Mouse (Mus musculus) CH12.LX (cell line): Measurements from ENCODE around the gene Sh3d21. TPM values are rescaled to one million over a fixed set of nuclear protein-coding genes. Genes with fewer than 3 reads are reported as not detected.

Experiments used
- DNase-seq: peaks from one replicate; pipeline ENCODE4 v3.0.0-alpha.2; 2013; ENCODE audit errors: extremely low read depth
- H3K27ac ChIP-seq: 2 replicates; pipeline ENCODE4 v1.5.1; 2012; ENCODE audit warnings: low read depth, mild to moderate bottlenecking, control low read depth, moderate library complexity; ENCODE audit not compliant: insufficient read depth
- H3K27me3 ChIP-seq: replicated peaks from 2 replicates; pipeline ENCODE3; 2012; ENCODE audit warnings: inconsistent platforms
- H3K36me3 ChIP-seq, 2 experiments: replicated peaks in 1 of 2; 2 replicates each; pipeline versions ENCODE3 to v1.6.1; 2012; ENCODE audit warnings: inconsistent platforms in 1 of 2, low read length in 1 of 2, mild to moderate bottlenecking in 1 of 2, mixed read lengths in 1 of 2, moderate library complexity in 1 of 2; ENCODE audit not compliant: control insufficient read depth in 1 of 2, insufficient read depth in 1 of 2
- H3K4me1 ChIP-seq, 2 experiments: 2 replicates each; pipeline ENCODE4 v1.6.1; 2012; ENCODE audit warnings: inconsistent platforms in 1 of 2, moderate library complexity in 1 of 2; ENCODE audit not compliant: insufficient read depth in 2 of 2, control insufficient read depth in 1 of 2
- H3K4me2 ChIP-seq: 2 replicates; pipeline ENCODE4 v1.6.1; 2012; ENCODE audit warnings: low read depth, mild to moderate bottlenecking, control low read depth; ENCODE audit not compliant: poor library complexity, insufficient read depth, severe bottlenecking
- H3K4me3 ChIP-seq, 3 experiments: fragments of 150-350 bp in 1 of 3; sonication (generic) in 1 of 3; replicated peaks in 1 of 3; 2 replicates each; pipeline versions ENCODE3 to v1.5.1; 2011 to 2012; ENCODE audit warnings: low read depth in 2 of 3, low read length in 2 of 3, mild to moderate bottlenecking in 2 of 3, moderate library complexity in 2 of 3, control low read depth in 1 of 3, improper control_type of control experiment in 1 of 3, inconsistent platforms in 1 of 3, mixed read lengths in 1 of 3; ENCODE audit not compliant: poor library complexity in 1 of 3
- H3K79me2 ChIP-seq: replicated peaks from 2 replicates; pipeline ENCODE4 v1.6.1; 2012; ENCODE audit warnings: mild to moderate bottlenecking, moderate library complexity; ENCODE audit not compliant: control insufficient read depth, poor library complexity, insufficient read depth, severe bottlenecking; ENCODE audit errors: extremely low read depth
- H3K9ac ChIP-seq: 2 replicates; pipeline ENCODE4 v1.6.1; 2012; ENCODE audit warnings: low read depth, mild to moderate bottlenecking, control low read depth, moderate library complexity; ENCODE audit not compliant: insufficient read depth
- H3K9me3 ChIP-seq: replicated peaks from 2 replicates; pipeline ENCODE3; 2012; ENCODE audit warnings: low read length, inconsistent platforms, mixed read lengths
- BHLHE40 ChIP-seq: IDR thresholded peaks from 2 replicates; pipeline ENCODE4 v1.6.1; 2011; ENCODE audit warnings: mild to moderate bottlenecking, low read depth, low read length, improper control_type of control experiment
- CHD2 ChIP-seq: IDR thresholded peaks from 2 replicates; pipeline ENCODE4 v1.6.1; 2011; ENCODE audit warnings: low read length, improper control_type of control experiment
- CTCF ChIP-seq, 2 experiments: IDR thresholded peaks in 1 of 2; conservative IDR thresholded peaks in 1 of 2; 2 replicates each; pipeline ENCODE4 v1.5.1; 2011 to 2012; ENCODE audit warnings: low read depth in 2 of 2, low read length in 2 of 2, improper control_type of control experiment in 1 of 2, inconsistent platforms in 1 of 2, mild to moderate bottlenecking in 1 of 2, moderate library complexity in 1 of 2
- E2F4 ChIP-seq: IDR thresholded peaks from 2 replicates; pipeline ENCODE4 v1.6.1; 2011; ENCODE audit warnings: low read depth, low read length, improper control_type of control experiment; ENCODE audit not compliant: insufficient replicate concordance
- ETS1 ChIP-seq: conservative IDR thresholded peaks from 2 replicates; pipeline ENCODE4 v1.6.1; 2012; ENCODE audit warnings: low read depth, mild to moderate bottlenecking, inconsistent platforms, low read length, improper control_type of control experiment, moderate library complexity
- GABPA ChIP-seq: IDR thresholded peaks from 2 replicates; pipeline ENCODE4 v1.6.1; 2012; ENCODE audit warnings: low read depth, low read length, improper control_type of control experiment, inconsistent platforms; ENCODE audit not compliant: insufficient replicate concordance
- IRF4 ChIP-seq: IDR thresholded peaks from 2 replicates; pipeline ENCODE4 v1.6.1; 2014; ENCODE audit warnings: low read depth, mild to moderate bottlenecking, inconsistent platforms, low read length, improper control_type of control experiment
- MAX ChIP-seq: IDR thresholded peaks from 2 replicates; pipeline ENCODE4 v1.6.1; 2011; ENCODE audit warnings: low read length, improper control_type of control experiment
- MXI1 ChIP-seq: IDR thresholded peaks from 2 replicates; pipeline ENCODE4 v1.6.1; 2011; ENCODE audit warnings: mild to moderate bottlenecking, low read depth, low read length, improper control_type of control experiment
- NRF1 ChIP-seq: IDR thresholded peaks from 2 replicates; pipeline ENCODE4 v1.6.1; 2014; ENCODE audit warnings: low read depth, mild to moderate bottlenecking, inconsistent platforms, low read length, improper control_type of control experiment, moderate library complexity
- PAX5 ChIP-seq: IDR thresholded peaks from 2 replicates; pipeline ENCODE4 v1.6.1; 2012; ENCODE audit warnings: low read length, inconsistent platforms, mixed read lengths
- POLR2A ChIP-seq: IDR thresholded peaks from 2 replicates; pipeline ENCODE4 v1.6.1; 2011; ENCODE audit warnings: low read depth, mild to moderate bottlenecking, improper control_type of control experiment, low read length
- POLR2AphosphoS2 ChIP-seq: IDR thresholded peaks from 2 replicates; pipeline ENCODE4 v1.6.1; 2011; ENCODE audit warnings: low read depth, low read length, improper control_type of control experiment
- RAD21 ChIP-seq: IDR thresholded peaks from 2 replicates; pipeline ENCODE4 v1.6.1; 2011; ENCODE audit warnings: low read depth, mild to moderate bottlenecking, low read length, improper control_type of control experiment, moderate library complexity
- UBTF ChIP-seq: IDR thresholded peaks from 2 replicates; pipeline ENCODE4 v1.6.1; 2012; ENCODE audit warnings: low read depth, mild to moderate bottlenecking, inconsistent platforms, low read length, improper control_type of control experiment, moderate library complexity
- USF1 ChIP-seq: IDR thresholded peaks from 2 replicates; pipeline ENCODE4 v1.6.1; 2014; ENCODE audit warnings: low read depth, mild to moderate bottlenecking, inconsistent platforms, low read length, improper control_type of control experiment
- USF2 ChIP-seq: conservative IDR thresholded peaks from 2 replicates; pipeline ENCODE4 v1.6.1; 2011; ENCODE audit warnings: low read depth, low read length, improper control_type of control experiment
- ZKSCAN1 ChIP-seq: IDR thresholded peaks from 2 replicates; pipeline ENCODE4 v1.6.1; 2012; ENCODE audit warnings: low read depth, inconsistent platforms, low read length, improper control_type of control experiment, borderline replicate concordance
- ZMIZ1 ChIP-seq: IDR thresholded peaks from 2 replicates; pipeline ENCODE4 v1.6.1; 2012; ENCODE audit warnings: low read depth, mild to moderate bottlenecking, inconsistent platforms, low read length, improper control_type of control experiment
- ZNF384 ChIP-seq: IDR thresholded peaks from 2 replicates; pipeline ENCODE4 v1.6.1; 2012; ENCODE audit warnings: low read depth, low read length, improper control_type of control experiment, inconsistent platforms
- dilution Hi-C: fragments of 300-500 bp; cut with MboI; formaldehyde crosslinking; loops from 2 replicates; pipeline ENCODE4 v1.14.3; 2020; ENCODE audit warnings: low sequenced_read_pairs; ENCODE audit not compliant: extremely low pct_unique_long_range_greater_than_20kb, extremely low pct_ligation_motif_present
- in situ Hi-C: fragments of 300-500 bp; cut with MboI; formaldehyde crosslinking; loops from 3 replicates; pipeline ENCODE4 v1.14.3; 2019; ENCODE audit warnings: low sequenced_read_pairs, low pct_ligation_motif_present, low pct_unique_long_range_greater_than_20kb, mixed read lengths
- polyA plus RNA-seq: library from polyadenylated mRNA; unstranded; fragments of >175 nt; gene quantifications from 2 replicates; pipeline ENCODE4 v1.2.1, GENCODE M21; 2012; ENCODE audit warnings: low read depth; ENCODE audit not compliant: insufficient read length
- total RNA-seq, 2 experiments: library from RNA; depleted of rRNA; stranded (reverse); fragments of 300-350 nt in 1 of 2; fragments of >200 nt in 1 of 2; gene quantifications; 2 replicates each; pipeline ENCODE4 v1.2.3; 2012 to 2014

The Sh3d21 gene
- total and polyA plus RNA-seq, 3 experiments: 0.21 to 0.46 (median 0.35) TPM

DNA sequence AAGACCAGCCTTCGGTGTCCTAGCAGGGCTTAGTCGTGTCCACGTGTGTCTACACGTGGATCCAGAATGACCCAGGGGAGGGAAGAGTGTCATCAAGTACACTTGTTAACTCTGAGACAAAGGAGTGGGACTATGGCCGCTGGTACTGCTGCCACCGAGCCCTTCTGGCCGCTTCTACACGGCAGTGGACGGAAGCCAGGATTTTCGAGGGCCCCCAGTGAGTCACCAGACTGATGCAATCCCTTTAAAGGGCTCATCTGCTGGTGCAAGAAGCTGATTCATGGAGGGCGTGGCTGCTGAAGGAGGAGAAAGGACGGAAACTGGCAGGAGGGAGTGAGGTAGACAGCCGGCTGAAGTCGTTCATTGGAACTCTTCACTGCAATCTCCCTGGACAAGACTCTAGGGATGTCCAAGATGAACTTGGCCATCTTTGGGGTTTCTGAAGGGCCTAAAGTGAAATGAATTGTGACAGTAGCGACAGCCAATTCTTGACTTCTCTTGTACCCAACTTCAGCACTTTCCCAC is 60.2 kb downstream of the Sh3d21 start (continued):
- TF ChIP-seq MAX (peak; percentile 89), ZKSCAN1 (no peak), ZMIZ1 (peak; percentile 79), E2F4 (peak; percentile 63; the same call in 1 of the 2 replicates)

DNA sequence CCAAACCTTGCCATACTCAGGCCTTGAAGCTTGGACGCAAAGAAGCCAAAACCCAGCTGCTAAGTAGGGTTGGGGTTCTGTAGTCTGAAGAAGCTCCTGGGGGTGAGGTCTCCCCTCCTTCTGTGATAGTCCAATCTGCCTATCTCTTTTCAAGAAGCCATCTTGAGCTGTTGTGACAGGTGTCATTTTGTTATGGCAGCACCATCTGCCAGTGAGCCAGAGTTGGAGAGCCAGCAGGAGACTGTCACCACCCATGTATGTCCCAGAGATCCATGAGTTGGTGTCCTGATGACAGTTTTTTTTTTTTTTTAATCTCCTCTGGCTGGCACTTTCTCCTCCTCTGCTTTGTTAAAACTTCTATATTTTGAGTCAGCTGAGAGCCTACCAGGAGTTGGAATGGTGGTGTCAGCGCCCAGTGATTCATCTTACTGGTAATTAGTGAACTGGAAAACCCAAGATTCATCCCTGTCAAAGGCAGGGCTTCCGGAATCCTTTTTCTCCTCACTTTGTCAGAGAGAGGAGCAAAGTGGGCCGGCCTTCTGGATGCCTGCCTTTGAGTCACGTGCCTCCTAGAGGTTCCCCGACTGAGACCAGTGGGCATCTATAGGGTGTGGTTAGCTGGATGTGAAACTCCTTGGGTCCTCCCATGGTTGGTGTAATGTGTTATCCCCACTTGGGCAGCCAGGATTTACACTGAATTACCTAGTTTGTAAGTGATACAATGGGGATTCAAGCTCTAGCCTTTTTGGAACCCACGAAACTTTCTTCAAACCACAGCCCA is 61.0 kb downstream of the Sh3d21 start:
- peak overlapping the region; percentile 91 for H3K4me2 ChIP-seq
- dilution Hi-C loops (no loop called here), in situ Hi-C loops (no loop called here)
- H3K4me1 ChIP-seq: peaks cover 27 to 77% of the 10 kb centered on the region in 2 experiments
- H3K9ac ChIP-seq: peak overlapping the region; percentile 76
- peaks cover 38% of the 10 kb centered on the region for H3K79me2 ChIP-seq
- no peaks in the 10 kb centered on the region for H3K27me3 ChIP-seq
- peak overlapping the region; percentile 98 for H3K27ac ChIP-seq
- TF ChIP-seq USF1 (peak; percentile 83), IRF4 (peak; percentile 36; the same call in 1 of the 2 replicates), PAX5 (no peak), ETS1 (peak; percentile 12; the same call in 1 of the 2 replicates), GABPA (no peak), BHLHE40 (peak; percentile 94), CTCF (conservative IDR thresholded peaks at IDR 0.05 in 1 of 2, IDR thresholded peaks at IDR 0.05 in 1 of 2; ENCODE audit: low read depth in 2 of 2, low read length in 2 of 2) (no peak), ZNF384 (0 out of 2 replicates have a peak, but pooled peaks have one; percentile 7), USF2 (peak; percentile 70), POLR2AphosphoS2 (no peak), MAX (0 out of 2 replicates have a peak, but pooled peaks have one; percentile 56), UBTF (no peak)
- H3K4me3 ChIP-seq: peak overlapping the region in 1 of 3 experiments; percentile 74
- no peaks in the 10 kb centered on the region for H3K9me3 ChIP-seq
- peak; percentile 50 for DNase-seq
- H3K36me3 ChIP-seq: peaks cover 14 to 46% of the 10 kb centered on the region in 2 experiments

DNA sequence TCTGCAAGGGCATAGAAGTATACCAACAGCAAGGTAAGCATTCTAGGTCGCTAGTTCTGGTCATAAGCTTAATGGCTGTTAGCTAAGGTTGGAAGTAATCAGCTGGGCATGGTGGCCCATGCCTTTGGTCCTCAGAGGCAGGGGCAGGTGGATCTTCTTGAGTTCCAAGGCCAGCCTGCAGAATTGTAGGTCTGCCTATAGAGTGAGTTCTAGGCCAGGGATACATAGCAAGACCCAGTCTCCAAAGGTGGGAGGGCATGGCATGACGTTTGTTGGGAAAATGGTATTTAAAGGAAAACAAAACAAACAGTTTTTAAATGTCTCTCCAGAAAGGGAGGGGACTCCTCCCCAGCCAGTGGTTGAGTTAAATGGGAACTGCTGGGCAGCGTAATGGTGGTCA is 62.5 kb downstream of the Sh3d21 start:
- no peak overlapping the region for H3K4me3 ChIP-seq
- H3K9me3 ChIP-seq: no peaks in the 10 kb centered on the region
- H3K9ac ChIP-seq: no peak overlapping the region
- dilution Hi-C loops (no loop called here), in situ Hi-C loops (no loop called here)
- H3K79me2 ChIP-seq: peaks cover 27% of the 10 kb centered on the region
- TF ChIP-seq PAX5 (no peak), CTCF (conservative IDR thresholded peaks at IDR 0.05 in 1 of 2, IDR thresholded peaks at IDR 0.05 in 1 of 2; ENCODE audit: low read depth in 2 of 2, low read length in 2 of 2) (no peak), CHD2 (no peak), RAD21 (no peak), MAX (no peak), MXI1 (no peak), IRF4 (no peak), POLR2A (no peak), NRF1 (no peak), ZNF384 (no peak), E2F4 (no peak)
- H3K27ac ChIP-seq: no peak overlapping the region
- H3K4me1 ChIP-seq: peaks cover 20 to 64% of the 10 kb centered on the region in 2 experiments
- no peak overlapping the region for H3K4me2 ChIP-seq
- no peak for DNase-seq
- H3K27me3 ChIP-seq: no peaks in the 10 kb centered on the region
- H3K36me3 ChIP-seq: peaks cover 14 to 39% of the 10 kb centered on the region in 2 experiments
